Mouse (Mus musculus): ENCODE measurements around the gene Gnai1. TPM values are rescaled to one million over a fixed set of nuclear protein-coding genes. Genes with fewer than 3 reads are reported as not detected.

The Gnai1 gene
- polyA plus RNA-seq, 1 experiment from 2014 or later = 32.7 TPM

DNA sequence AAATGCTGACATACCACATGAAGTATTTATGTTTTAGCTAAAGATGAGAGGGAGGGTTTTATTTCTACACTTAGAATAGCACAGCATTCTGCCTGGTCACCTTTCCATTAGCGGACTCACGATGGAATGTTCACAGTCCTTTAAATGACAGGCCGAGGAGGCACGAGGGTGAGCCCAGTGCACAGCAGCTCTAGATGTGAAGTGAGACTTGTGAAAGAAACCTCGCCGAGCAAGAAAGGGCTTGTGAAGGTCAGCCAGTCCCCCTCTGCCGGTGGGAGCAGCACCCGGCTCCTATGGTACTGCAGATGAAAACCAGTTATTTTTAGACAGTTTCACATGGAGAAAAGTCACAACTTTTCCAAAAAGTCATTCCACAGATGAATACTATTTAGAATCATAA, 29.4 kb downstream of the Gnai1 start:
- 69% methylated on average over 8 of the region's 8 CpGs for WGBS
- H3K9me3 ChIP-seq = no peaks in the 10 kb centered on the region
- H3K27ac ChIP-seq = no peak overlapping the region
- no peak overlapping the region for H3K4me2 ChIP-seq (replicated peaks)
- ATAC-seq (ENCODE audit: low FRiP score, low read depth) = no peak
- no peak overlapping the region for H3K9ac ChIP-seq
- no peaks in the 10 kb centered on the region for H3K4me1 ChIP-seq
- no peaks in the 10 kb centered on the region for H3K27me3 ChIP-seq (replicated peaks)
- H3K36me3 ChIP-seq = no peaks in the 10 kb centered on the region
- no peak overlapping the region for H3K4me3 ChIP-seq

GRCm38 (mm10) chr5:18326159-18326558, 34.0 kb downstream of the Gnai1 start:
- H3K4me3 ChIP-seq = no peak overlapping the region
- H3K9me3 ChIP-seq = no peaks in the 10 kb centered on the region
- no peak for ATAC-seq (ENCODE audit: low FRiP score, low read depth)
- 72% methylated on average over 6 of the region's 6 CpGs for WGBS
- no peaks in the 10 kb centered on the region for H3K36me3 ChIP-seq
- no peak overlapping the region for H3K4me2 ChIP-seq (replicated peaks)
- no peaks in the 10 kb centered on the region for H3K27me3 ChIP-seq (replicated peaks)
- no peak overlapping the region for H3K9ac ChIP-seq
- no peak overlapping the region for H3K27ac ChIP-seq
- no peaks in the 10 kb centered on the region for H3K4me1 ChIP-seq

- Histone ChIP-seq H3K4me2 (replicated peaks) (no peak overlapping the region), H3K27ac (no peak overlapping the region), H3K27me3 (replicated peaks) (no peaks in the 10 kb centered on the region), H3K36me3 (no peaks in the 10 kb centered on the region), H3K4me1 (no peaks in the 10 kb centered on the region), H3K9me3 (no peaks in the 10 kb centered on the region), H3K9ac (no peak overlapping the region), H3K4me3 (no peak overlapping the region)
- no peak for ATAC-seq (ENCODE audit: low FRiP score, low read depth)
- WGBS = 64% methylated on average over 9 of the region's 9 CpGs
Measured at GRCm38 (mm10) chr5:18323534-18323933, 36.6 kb downstream of the Gnai1 start.

DNA sequence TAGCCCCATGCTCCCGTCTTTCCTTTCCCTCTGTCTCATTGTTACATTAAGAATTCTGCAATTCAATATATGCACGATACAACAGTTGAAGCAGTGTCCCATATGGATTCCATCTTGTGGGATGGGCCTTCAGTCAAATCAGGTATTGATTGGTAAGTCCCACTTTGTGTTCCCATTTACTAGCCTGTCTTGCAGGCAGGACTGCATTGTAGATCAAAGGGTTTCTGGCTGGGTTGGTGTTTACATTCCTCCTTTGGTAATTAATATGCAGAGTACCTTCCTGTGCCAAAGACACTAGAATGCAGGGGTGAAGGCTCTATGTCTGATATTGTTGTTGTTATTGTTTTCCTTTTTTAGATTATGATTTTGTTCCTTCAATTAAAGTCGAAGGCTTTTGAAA, 38.5 kb downstream of the Gnai1 start:
- Histone ChIP-seq H3K4me2 (replicated peaks) (no peak overlapping the region), H3K4me1 (no peaks in the 10 kb centered on the region), H3K27me3 (replicated peaks) (no peaks in the 10 kb centered on the region), H3K9me3 (no peaks in the 10 kb centered on the region), H3K4me3 (no peak overlapping the region), H3K27ac (no peak overlapping the region), H3K36me3 (no peaks in the 10 kb centered on the region), H3K9ac (no peak overlapping the region)
- 84% methylated on average over 3 of the region's 3 CpGs for WGBS
- ATAC-seq (ENCODE audit: low FRiP score, low read depth) = no peak

GRCm38 (mm10) chr5:18318846-18319245, 41.3 kb downstream of the Gnai1 start:
- no peak overlapping the region for H3K4me3 ChIP-seq
- H3K9ac ChIP-seq = no peak overlapping the region
- no peak for ATAC-seq (ENCODE audit: low FRiP score, low read depth)
- H3K27me3 ChIP-seq (replicated peaks) = no peaks in the 10 kb centered on the region
- H3K27ac ChIP-seq = no peak overlapping the region
- H3K4me2 ChIP-seq (replicated peaks) = no peak overlapping the region
- no peaks in the 10 kb centered on the region for H3K9me3 ChIP-seq
- WGBS = 78% methylated on average over 4 of the region's 4 CpGs
- H3K4me1 ChIP-seq = no peaks in the 10 kb centered on the region
- no peaks in the 10 kb centered on the region for H3K36me3 ChIP-seq

- Histone ChIP-seq H3K27me3 (replicated peaks) (no peaks in the 10 kb centered on the region), H3K9me3 (no peaks in the 10 kb centered on the region), H3K9ac (no peak overlapping the region), H3K36me3 (no peaks in the 10 kb centered on the region), H3K27ac (no peak overlapping the region), H3K4me3 (no peak overlapping the region), H3K4me2 (replicated peaks) (no peak overlapping the region), H3K4me1 (no peaks in the 10 kb centered on the region)
- ATAC-seq (ENCODE audit: low FRiP score, low read depth) = no peak
- 61% methylated on average over 1 of the region's 1 CpGs for WGBS
Measured at GRCm38 (mm10) chr5:18307229-18307804, 52.8 kb downstream of the Gnai1 start.

DNA sequence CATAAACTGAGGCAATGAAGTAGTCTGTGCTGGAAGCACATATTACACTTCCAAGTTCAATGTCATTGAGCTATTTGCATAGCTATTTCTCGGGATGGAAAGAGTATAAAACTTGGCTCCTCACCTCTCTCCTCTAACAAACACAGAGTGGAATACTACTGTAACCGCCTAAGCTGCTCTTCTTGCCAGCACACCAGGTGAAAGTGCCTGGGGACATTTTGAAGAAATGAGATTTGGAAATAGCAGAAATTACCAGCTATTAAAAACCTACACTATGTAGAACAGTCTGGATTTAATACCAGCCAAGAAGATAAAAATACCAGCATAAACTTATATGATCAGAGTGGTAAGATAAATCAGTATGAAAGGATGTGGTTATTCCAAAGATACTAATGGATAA, 63.6 kb downstream of the Gnai1 start:
- WGBS = 86% methylated on average over 2 of the region's 2 CpGs
- no peak for ATAC-seq (ENCODE audit: low FRiP score, low read depth)
- no peak overlapping the region for H3K27ac ChIP-seq

DNA sequence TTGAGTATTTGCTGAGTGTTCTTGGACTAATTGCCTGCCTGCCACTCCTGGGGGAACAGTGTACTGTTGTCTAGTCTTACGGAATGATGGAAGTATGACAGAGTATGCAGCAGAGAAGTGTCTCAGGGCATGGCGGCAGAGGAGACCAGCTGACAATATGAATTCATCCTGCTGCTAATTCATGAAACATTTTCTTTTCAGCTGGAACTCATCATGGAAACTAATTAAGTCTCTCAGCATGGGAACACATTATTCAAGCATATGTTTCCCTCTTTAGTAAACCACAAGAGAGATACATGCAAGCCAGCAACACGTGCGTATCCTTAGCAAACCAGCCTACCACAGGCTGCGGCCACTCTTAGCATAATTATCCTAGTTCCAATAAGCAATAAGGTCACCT, 67.4 kb downstream of the Gnai1 start:
- H3K4me1 ChIP-seq = no peaks in the 10 kb centered on the region
- H3K27me3 ChIP-seq (replicated peaks) = no peaks in the 10 kb centered on the region
- H3K4me3 ChIP-seq = no peak overlapping the region
- H3K9ac ChIP-seq = no peak overlapping the region
- H3K36me3 ChIP-seq = no peaks in the 10 kb centered on the region
- H3K9me3 ChIP-seq = no peaks in the 10 kb centered on the region
- 62% methylated on average over 5 of the region's 5 CpGs for WGBS
- H3K4me2 ChIP-seq (replicated peaks) = no peak overlapping the region
- H3K27ac ChIP-seq = no peak overlapping the region
- peak; percentile 44; the same call in 1 of the 2 replicates for ATAC-seq (ENCODE audit: low FRiP score, low read depth)

More for the DNA sequence above, 63.6 kb downstream of the Gnai1 start:
- no peaks in the 10 kb centered on the region for H3K4me1 ChIP-seq
- H3K36me3 ChIP-seq = no peaks in the 10 kb centered on the region
- H3K4me2 ChIP-seq (replicated peaks) = no peak overlapping the region
- no peaks in the 10 kb centered on the region for H3K9me3 ChIP-seq
- H3K27me3 ChIP-seq (replicated peaks) = no peaks in the 10 kb centered on the region
- no peak overlapping the region for H3K4me3 ChIP-seq
- no peak overlapping the region for H3K9ac ChIP-seq

GRCm38 (mm10) chr5:18289530-18289929, 70.6 kb downstream of the Gnai1 start:
- H3K4me2 ChIP-seq (replicated peaks) = no peak overlapping the region
- no peak overlapping the region for H3K9ac ChIP-seq
- H3K4me3 ChIP-seq = no peak overlapping the region
- peaks cover 7% of the 10 kb centered on the region; the same call in 1 of the 2 replicates for H3K36me3 ChIP-seq
- no peaks in the 10 kb centered on the region for H3K4me1 ChIP-seq
- H3K9me3 ChIP-seq = peaks cover 3% of the 10 kb centered on the region; the same call in 1 of the 2 replicates
- H3K27me3 ChIP-seq (replicated peaks) = no peaks in the 10 kb centered on the region
- ATAC-seq (ENCODE audit: low FRiP score, low read depth) = no peak
- no peak overlapping the region for H3K27ac ChIP-seq
- WGBS = 82% methylated on average over 4 of the region's 4 CpGs

DNA sequence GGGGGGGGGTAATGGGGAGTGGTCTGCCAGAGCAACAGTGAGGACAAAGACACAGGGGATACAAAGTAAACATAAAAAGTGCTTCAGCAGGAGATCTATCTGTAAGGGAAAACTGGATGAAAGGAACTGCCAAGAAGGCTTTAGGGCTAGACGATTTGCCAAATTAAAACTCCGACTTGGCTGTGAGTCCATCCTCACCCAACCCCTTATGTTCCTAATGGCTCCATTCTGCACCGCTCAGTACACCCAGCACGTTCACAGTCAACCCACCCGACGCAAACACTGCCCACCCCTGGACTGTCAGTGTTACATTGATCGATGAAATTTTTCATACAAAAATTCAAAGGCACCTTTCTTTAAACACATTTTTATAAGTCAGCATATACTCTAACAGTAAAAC, 71.5 kb downstream of the Gnai1 start:
- H3K4me3 ChIP-seq = no peak overlapping the region
- H3K36me3 ChIP-seq = peaks cover 7% of the 10 kb centered on the region; the same call in 1 of the 2 replicates
- H3K9me3 ChIP-seq = peaks cover 3% of the 10 kb centered on the region; the same call in 1 of the 2 replicates
- H3K27ac ChIP-seq = no peak overlapping the region
- WGBS = 94% methylated on average over 7 of the region's 7 CpGs
- ATAC-seq (ENCODE audit: low FRiP score, low read depth) = no peak
- H3K4me2 ChIP-seq (replicated peaks) = no peak overlapping the region
- no peaks in the 10 kb centered on the region for H3K4me1 ChIP-seq
- H3K27me3 ChIP-seq (replicated peaks) = no peaks in the 10 kb centered on the region
- no peak overlapping the region for H3K9ac ChIP-seq

DNA sequence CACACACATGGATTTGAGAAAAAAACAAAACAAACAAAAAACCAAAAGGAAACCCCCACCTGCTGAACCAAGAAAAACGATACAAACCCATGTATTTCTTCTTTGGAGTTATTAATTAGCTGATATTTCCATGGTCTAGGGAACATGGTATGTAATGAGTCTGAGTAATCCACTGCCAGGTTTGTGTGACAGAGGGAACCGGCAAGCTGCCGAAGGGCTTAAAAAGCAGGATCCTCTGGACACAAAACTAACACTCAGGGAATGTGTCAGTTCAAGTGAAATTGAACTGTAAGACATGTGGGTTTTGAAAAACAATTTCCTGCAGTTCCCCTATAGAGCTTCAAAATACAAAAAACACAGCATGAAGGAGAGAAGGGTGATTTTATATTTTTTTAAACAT, 72.1 kb downstream of the Gnai1 start:
- no peak overlapping the region for H3K9ac ChIP-seq
- no peaks in the 10 kb centered on the region for H3K27me3 ChIP-seq (replicated peaks)
- no peak overlapping the region for H3K4me3 ChIP-seq
- peaks cover 3% of the 10 kb centered on the region; the same call in 1 of the 2 replicates for H3K9me3 ChIP-seq
- no peaks in the 10 kb centered on the region for H3K4me1 ChIP-seq
- H3K27ac ChIP-seq = no peak overlapping the region
- H3K4me2 ChIP-seq (replicated peaks) = no peak overlapping the region
- peaks cover 7% of the 10 kb centered on the region; the same call in 1 of the 2 replicates for H3K36me3 ChIP-seq
- no peak for ATAC-seq (ENCODE audit: low FRiP score, low read depth)
- WGBS = 82% methylated on average over 3 of the region's 3 CpGs

GRCm38 (mm10) chr5:18282095-18282494, 78.1 kb downstream of the Gnai1 start:
- Histone ChIP-seq H3K4me3 (no peak overlapping the region), H3K4me1 (no peaks in the 10 kb centered on the region), H3K9me3 (peaks cover 3% of the 10 kb centered on the region; the same call in 1 of the 2 replicates), H3K36me3 (peaks cover 6% of the 10 kb centered on the region; the same call in 1 of the 2 replicates), H3K27me3 (replicated peaks) (no peaks in the 10 kb centered on the region), H3K27ac (no peak overlapping the region), H3K9ac (no peak overlapping the region), H3K4me2 (replicated peaks) (no peak overlapping the region)
- no peak for ATAC-seq (ENCODE audit: low FRiP score, low read depth)
- WGBS = 89% methylated on average over 3 of the region's 3 CpGs

DNA sequence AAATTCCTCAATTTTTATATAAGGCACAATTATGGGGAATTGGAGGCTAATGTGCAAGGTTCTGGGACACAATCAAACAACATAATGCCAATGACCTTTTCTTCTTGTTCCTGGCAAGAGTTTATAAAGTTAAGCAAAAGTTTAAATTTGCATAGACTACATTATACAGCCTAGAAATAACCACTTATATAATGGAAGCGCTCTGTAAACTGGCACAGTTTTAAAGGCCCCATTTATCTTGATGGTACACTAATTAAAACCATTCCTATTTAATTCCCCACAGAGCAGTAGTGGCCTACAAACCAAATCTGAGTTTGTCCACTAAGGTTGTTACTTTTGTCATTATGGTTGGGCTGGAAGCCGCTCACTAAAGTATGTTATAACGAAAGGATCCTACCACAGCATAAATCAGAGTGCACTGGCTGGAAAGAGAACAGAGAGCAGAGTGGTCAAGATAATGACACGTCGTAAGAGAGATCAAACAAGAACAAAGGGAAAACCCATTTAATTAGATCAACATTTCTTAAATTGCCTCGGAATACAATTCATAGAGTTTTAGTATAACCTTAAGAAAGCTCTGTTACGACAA, 85.7 kb downstream of the Gnai1 start:
- no peak overlapping the region for H3K27ac ChIP-seq
- no peaks in the 10 kb centered on the region; the same call in 1 of the 2 replicates for H3K36me3 ChIP-seq
- no peak overlapping the region for H3K4me2 ChIP-seq (replicated peaks)
- ATAC-seq (ENCODE audit: low FRiP score, low read depth) = no peak
- H3K27me3 ChIP-seq (replicated peaks) = no peaks in the 10 kb centered on the region
- no peaks in the 10 kb centered on the region for H3K4me1 ChIP-seq
- no peak overlapping the region for H3K4me3 ChIP-seq
- no peaks in the 10 kb centered on the region for H3K9me3 ChIP-seq
- H3K9ac ChIP-seq = no peak overlapping the region
- WGBS = 90% methylated on average over 7 of the region's 7 CpGs

Data from neural tube, embryonic 12.5 days (tissue).